In genomic region chr11:3362854-3363253, GRCm38 (mm10) we compare ENCODE assay signal across 23 mouse cellular contexts. TPM values are rescaled to one million over a fixed set of nuclear protein-coding genes. Genes with fewer than 3 reads are reported as not detected.
DNase-seq lines count a peak whose midpoint lies in the region; ATAC-seq and TF ChIP-seq lines count a peak whose summit lies in the region.
"Had no signal": no experiment of that assay in that cellular context is flagged by ENCODE, and none has a peak within 500 bp of the region (broad histone marks: within the 10 kb centered on the region; RNA-seq: fewer than 3 reads in every experiment).

No protein-coding gene starts in this region.

- H3K79me2 ChIP-seq in CH12.LX (replicated peaks; ENCODE audit: control insufficient read depth, extremely low read depth, insufficient read depth, poor library complexity, severe bottlenecking) = no peaks in the 10 kb centered on the region

- peak; percentile 68 for DNase-seq in embryonic facial prominence, embryonic 14.5 days (ENCODE audit: low spot score)
- DNase-seq in embryonic facial prominence, embryonic 10.5 days (ENCODE audit: low spot score) = no peak
- no peak for DNase-seq in CH12.LX (ENCODE audit: extremely low read depth)
- DNase-seq in ES-E14 (ENCODE audit: low read depth, low spot score) = no peak
- no peak for DNase-seq in embryo, embryonic 11 days
- DNase-seq in heart, postnatal 10 days = no peak
- DNase-seq: adrenal gland, adult 2 months; adrenal gland, adult 8-10 months; adrenal gland, postnatal 10 days; adrenal gland, postnatal 14 days; adrenal gland, postnatal 25 days; adrenal gland, postnatal 36 days; B cell, adult 2 months; cerebellum, adult 11 months; cerebellum, adult 11-12 months; cerebellum, adult 18-20 months; cerebellum, adult 2 months had no signal

- peak; percentile 51; the same call in 1 of the 2 replicates for ATAC-seq in embryonic facial prominence, embryonic 14.5 days (ENCODE audit: low read depth)
- no peak for ATAC-seq in embryonic facial prominence, embryonic 15.5 days (ENCODE audit: insufficient number of reproducible peaks, low FRiP score, low TSS enrichment, low read depth)
- no peak for ATAC-seq in kidney, embryonic 15.5 days (replicated peaks; ENCODE audit: low FRiP score)
- ATAC-seq: activated CD4-positive, CD25-positive, alpha-beta regulatory T cell, adult 4 months; CD4-positive, CD25-positive, alpha-beta regulatory T cell, adult 4 months; Patski had no signal

- no peaks in the 10 kb centered on the region for H3K4me1 ChIP-seq in embryonic facial prominence, embryonic 14.5 days (ENCODE audit: control insufficient read depth, insufficient read depth, low read length)
- H3K4me1 ChIP-seq in embryonic facial prominence, embryonic 10.5 days = peaks cover 3% of the 10 kb centered on the region; the same call in 1 of the 2 replicates
- peaks cover 0 to 21% of the 10 kb centered on the region in 2 experiments; a peak in 2 of 4 replicates for H3K4me1 ChIP-seq in CH12.LX (ENCODE audit: control insufficient read depth in 1 of 2, insufficient read depth in 2 of 2)
- H3K4me1 ChIP-seq in ES-E14 (ENCODE audit: control insufficient read depth in 2 of 2, insufficient read depth in 2 of 2, low read length in 2 of 2, poor library complexity in 1 of 2) = peaks cover 4 to 16% of the 10 kb centered on the region in 2 experiments; a peak in 1 of 4 replicates
- H3K4me1 ChIP-seq in embryonic facial prominence, embryonic 15.5 days = peaks cover 15% of the 10 kb centered on the region; the same call in 1 of the 2 replicates
- H3K4me1 ChIP-seq in kidney, embryonic 15.5 days = 0 out of 2 replicates have a peak, but pooled peaks cover 6% of the 10 kb centered on the region

- no peak overlapping the region for H3K27ac ChIP-seq in embryonic facial prominence, embryonic 14.5 days (replicated peaks; ENCODE audit: low read depth, low read length)
- no peak overlapping the region for H3K27ac ChIP-seq in embryonic facial prominence, embryonic 10.5 days (replicated peaks)
- no peak overlapping the region for H3K27ac ChIP-seq in CH12.LX (ENCODE audit: insufficient read depth, low read depth)
- no peak overlapping the region for H3K27ac ChIP-seq in ES-E14 (ENCODE audit: insufficient read depth, low read depth, low read length, poor library complexity, severe bottlenecking)
- 0 out of 2 replicates have a peak overlapping the region, but pooled peaks have one; percentile 7 for H3K27ac ChIP-seq in embryonic facial prominence, embryonic 15.5 days (replicated peaks)
- H3K27ac ChIP-seq in kidney, embryonic 15.5 days = no peak overlapping the region

- no peak overlapping the region for H3K4me3 ChIP-seq in embryonic facial prominence, embryonic 14.5 days (ENCODE audit: low read depth, low read length)
- no peak overlapping the region for H3K4me3 ChIP-seq in embryonic facial prominence, embryonic 10.5 days
- H3K4me3 ChIP-seq in CH12.LX (replicated peaks in 1 of 3; ENCODE audit: low read depth in 2 of 3, low read length in 2 of 3, poor library complexity in 1 of 3) (no peak overlapping the region), ES-E14 (ENCODE audit: insufficient read depth in 1 of 2, low read depth in 1 of 2, low read length in 2 of 2, poor library complexity in 1 of 2, severe bottlenecking in 1 of 2) (no peak overlapping the region)
- no peak overlapping the region for H3K4me3 ChIP-seq in embryonic facial prominence, embryonic 15.5 days (replicated peaks)
- H3K4me3 ChIP-seq in kidney, embryonic 15.5 days (replicated peaks) = no peak overlapping the region

- dilution Hi-C loops in CH12.LX (cut with MboI; ENCODE audit: extremely low pct_ligation_motif_present, extremely low pct_unique_long_range_greater_than_20kb, low sequenced_read_pairs) = no loop called here

- no peak for TF ChIP-seq POLR2A in CH12.LX (IDR thresholded peaks at IDR 0.05; ENCODE audit: low read depth, low read length)

- TF ChIP-seq RAD21 in CH12.LX (IDR thresholded peaks at IDR 0.05; ENCODE audit: low read depth, low read length) = no peak

- TF ChIP-seq EP300 in CH12.LX (IDR thresholded peaks at IDR 0.05; ENCODE audit: low read length) = no peak

- intact Hi-C loops in heart, postnatal 10 days (cut with DNase I) = no loop called here

- TF ChIP-seq CTCF in CH12.LX (conservative IDR thresholded peaks at IDR 0.05 in 1 of 2, IDR thresholded peaks at IDR 0.05 in 1 of 2; ENCODE audit: low read depth in 2 of 2, low read length in 2 of 2) = no peak

- WGBS in embryonic facial prominence, embryonic 14.5 days = 53% methylated on average over 3 of the region's 3 CpGs
- 86% methylated on average over 3 of the region's 3 CpGs for WGBS in embryonic facial prominence, embryonic 10.5 days
- 44% methylated on average over 3 of the region's 3 CpGs for WGBS in embryonic facial prominence, embryonic 15.5 days
- WGBS in kidney, embryonic 15.5 days = 71% methylated on average over 3 of the region's 3 CpGs

- H3K36me3 ChIP-seq in embryonic facial prominence, embryonic 14.5 days (ENCODE audit: control insufficient read depth, insufficient read depth, low read length) = peaks cover 30% of the 10 kb centered on the region
- peaks cover 45% of the 10 kb centered on the region for H3K36me3 ChIP-seq in embryonic facial prominence, embryonic 10.5 days (replicated peaks)
- H3K36me3 ChIP-seq in CH12.LX (replicated peaks in 1 of 2; ENCODE audit: control insufficient read depth in 1 of 2, insufficient read depth in 1 of 2, low read length in 1 of 2) = peaks cover 27 to 81% of the 10 kb centered on the region in 2 experiments
- H3K36me3 ChIP-seq in ES-E14 (ENCODE audit: control insufficient read depth, insufficient read depth, low read length, poor library complexity, severe bottlenecking) = peaks cover 25% of the 10 kb centered on the region
- H3K36me3 ChIP-seq in embryonic facial prominence, embryonic 15.5 days = peaks cover 27% of the 10 kb centered on the region
- peaks cover 37% of the 10 kb centered on the region for H3K36me3 ChIP-seq in kidney, embryonic 15.5 days

- in situ Hi-C loops in CH12.LX (cut with MboI; ENCODE audit: low pct_ligation_motif_present, low pct_unique_long_range_greater_than_20kb, low sequenced_read_pairs) = no loop called here
- in situ Hi-C loops in ES-E14 (cut with MboI; ENCODE audit: low sequenced_read_pairs in 2 of 2, unreplicated experiment in 2 of 2) = no loop called here

- no peak overlapping the region for H3K4me2 ChIP-seq in embryonic facial prominence, embryonic 14.5 days (ENCODE audit: low read depth, low read length)
- no peak overlapping the region for H3K4me2 ChIP-seq in CH12.LX (ENCODE audit: insufficient read depth, low read depth, poor library complexity, severe bottlenecking)
- no peak overlapping the region for H3K4me2 ChIP-seq in embryonic facial prominence, embryonic 15.5 days (replicated peaks)
- H3K4me2 ChIP-seq in kidney, embryonic 15.5 days = no peak overlapping the region

- H3K27me3 ChIP-seq in embryonic facial prominence, embryonic 14.5 days (replicated peaks; ENCODE audit: control insufficient read depth, insufficient read depth, low read length) = no peaks in the 10 kb centered on the region
- H3K27me3 ChIP-seq in embryonic facial prominence, embryonic 10.5 days (replicated peaks; ENCODE audit: low read depth, poor library complexity, severe bottlenecking) = no peaks in the 10 kb centered on the region
- no peaks in the 10 kb centered on the region for H3K27me3 ChIP-seq in CH12.LX (replicated peaks)
- H3K27me3 ChIP-seq in embryonic facial prominence, embryonic 15.5 days = no peaks in the 10 kb centered on the region
- no peaks in the 10 kb centered on the region for H3K27me3 ChIP-seq in kidney, embryonic 15.5 days
- H3K27me3 ChIP-seq: Patski had no signal

- H3K9me3 ChIP-seq in embryonic facial prominence, embryonic 14.5 days (ENCODE audit: control insufficient read depth, low read length) = no peaks in the 10 kb centered on the region
- H3K9me3 ChIP-seq in embryonic facial prominence, embryonic 10.5 days = no peaks in the 10 kb centered on the region
- H3K9me3 ChIP-seq in CH12.LX (replicated peaks; ENCODE audit: low read length) (peaks cover 3% of the 10 kb centered on the region), ES-E14 (ENCODE audit: control insufficient read depth, insufficient read depth, low read depth, low read length) (no peaks in the 10 kb centered on the region)
- no peaks in the 10 kb centered on the region for H3K9me3 ChIP-seq in embryonic facial prominence, embryonic 15.5 days (replicated peaks)
- H3K9me3 ChIP-seq in kidney, embryonic 15.5 days (replicated peaks) = no peaks in the 10 kb centered on the region
- H3K9me3 ChIP-seq: G1E had no signal

- H3K9ac ChIP-seq in embryonic facial prominence, embryonic 14.5 days (ENCODE audit: low read depth, low read length) = no peak overlapping the region
- no peak overlapping the region for H3K9ac ChIP-seq in CH12.LX (ENCODE audit: insufficient read depth, low read depth)
- H3K9ac ChIP-seq in ES-E14 (ENCODE audit: insufficient read depth, low read depth, low read length, poor library complexity, severe bottlenecking) = no peak overlapping the region
- H3K9ac ChIP-seq in embryonic facial prominence, embryonic 15.5 days = no peak overlapping the region
- no peak overlapping the region for H3K9ac ChIP-seq in kidney, embryonic 15.5 days

TF ChIP-seq in CH12.LX, 34 proteins besides CTCF, POLR2A, EP300 and RAD21 (continues in another document):
- no peak for TF ChIP-seq IRF4 (IDR thresholded peaks at IDR 0.05; ENCODE audit: low read depth, low read length)

RNA-seq across cellular contexts. Expression of gene Pik3ip1, which starts 32.7 kb away (rescaled TPM):
- 14.4 and 16.2 TPM in 2 replicates for polyA plus RNA-seq in embryonic facial prominence, embryonic 14.5 days (2014; fragmentation: Nextera tagmentation; extraction: Ambion mirVana)
- 7.3 and 11.2 TPM in 2 replicates for polyA plus RNA-seq in embryonic facial prominence, embryonic 10.5 days (2016; fragmentation: Nextera tagmentation; extraction: Ambion mirVana)
- total RNA-seq in CH12.LX (2012; rRNA removed) = 1.3 and 2.6 TPM in 2 replicates
- 0.39 and 0.80 TPM in 2 replicates for total RNA-seq in CH12.LX (2014; rRNA removed)
- polyA plus RNA-seq in CH12.LX (2012; ENCODE audit: insufficient read length, low read depth) = 1.3 and 1.9 TPM in 2 replicates
- 8.5 and 16.1 TPM in 2 replicates for total RNA-seq in ES-E14 (2012; rRNA removed)
- polyA plus RNA-seq in embryonic facial prominence, embryonic 15.5 days (2015; fragmentation: Nextera tagmentation; extraction: Ambion mirVana) = 13.9 and 15.8 TPM in 2 replicates
- polyA plus RNA-seq in kidney, embryonic 15.5 days (2015; fragmentation: Nextera tagmentation; extraction: Ambion mirVana) = 11.4 and 13.2 TPM in 2 replicates
- total RNA-seq in heart, postnatal 10 days (2021) = 10 to 100 TPM; 25.2 to 31.0 TPM

RNA-seq across cellular contexts. Expression of gene Limk2, which starts 46.1 kb away (rescaled TPM):
- polyA plus RNA-seq in embryonic facial prominence, embryonic 14.5 days (2014; fragmentation: Nextera tagmentation; extraction: Ambion mirVana) = 63.8 and 74.8 TPM in 2 replicates
- polyA plus RNA-seq in embryonic facial prominence, embryonic 10.5 days (2016; fragmentation: Nextera tagmentation; extraction: Ambion mirVana) = 57.9 and 60.5 TPM in 2 replicates
- total RNA-seq in CH12.LX (2012; rRNA removed) = 49.7 and 64.0 TPM in 2 replicates
- total RNA-seq in CH12.LX (2014; rRNA removed) = 41.5 and 41.8 TPM in 2 replicates
- polyA plus RNA-seq in CH12.LX (2012; ENCODE audit: insufficient read length, low read depth) = 45.2 and 46.1 TPM in 2 replicates
- total RNA-seq in ES-E14 (2012; rRNA removed) = 80.5 and 93.3 TPM in 2 replicates
- 100 and 103 TPM in 2 replicates for polyA plus RNA-seq in embryonic facial prominence, embryonic 15.5 days (2015; fragmentation: Nextera tagmentation; extraction: Ambion mirVana)
- 40.5 and 46.0 TPM in 2 replicates for polyA plus RNA-seq in kidney, embryonic 15.5 days (2015; fragmentation: Nextera tagmentation; extraction: Ambion mirVana)
- total RNA-seq in heart, postnatal 10 days (2021) = 10 to 100 TPM; 25.2 to 27.7 TPM
